Mouse (Mus musculus) gonadal fat pad, adult 2 months (tissue): Measurements from ENCODE around the gene Atp1a4. TPM values are rescaled to one million over a fixed set of nuclear protein-coding genes. Genes with fewer than 3 reads are reported as not detected.
"Not testable (repeated sequence)": the region's sequence is repeated elsewhere in the genome, so short reads cannot be mapped to it uniquely, and the experiment has no call there.

ENCODE experiments used
- DNase-seq: peaks from one replicate; pipeline ENCODE4 v3.0.0-alpha.2; 2012; ENCODE audit warnings: low read depth
- polyA plus RNA-seq: library from polyadenylated mRNA; depleted of rRNA; stranded (reverse); fragments of >200 nt; gene quantifications from 2 replicates; pipeline ENCODE4 v1.2.3, GENCODE M21; 2012

Gene Atp1a4
- polyA plus RNA-seq, 1 experiment = 4.3 TPM

- peak; percentile 44 for DNase-seq
Measured at GRCm38 (mm10) chr1:172281522-172282254, 23.5 kb upstream of the Atp1a4 start.

GRCm38 (mm10) chr1:172279768-172280509 lies 21.7 kb upstream of the Atp1a4 start:
- DNase-seq = no peak

GRCm38 (mm10) chr1:172278328-172278727 lies 20.1 kb upstream of the Atp1a4 start:
- DNase-seq = no peak

- no peak for DNase-seq
Measured at GRCm38 (mm10) chr1:172277172-172277571, 19.0 kb upstream of the Atp1a4 start.

GRCm38 (mm10) chr1:172274547-172274946 lies 16.3 kb upstream of the Atp1a4 start:
- no peak for DNase-seq

- peak; percentile 12 for DNase-seq
Measured at GRCm38 (mm10) chr1:172274116-172274515, 15.9 kb upstream of the Atp1a4 start.

GRCm38 (mm10) chr1:172273386-172273785 lies 15.2 kb upstream of the Atp1a4 start:
- DNase-seq = no peak

- DNase-seq = no peak
Measured at GRCm38 (mm10) chr1:172271765-172272164, 13.6 kb upstream of the Atp1a4 start.

GRCm38 (mm10) chr1:172271208-172271607 lies 13.0 kb upstream of the Atp1a4 start:
- DNase-seq = no peak

- DNase-seq = no peak
Measured at GRCm38 (mm10) chr1:172261477-172262078, 3.4 kb upstream of the Atp1a4 start, which contains the start of gene Igsf8. Gene Igsf8 (plus strand): TSS chr1:172261641.

GRCm38 (mm10) chr1:172247679-172248078 lies 10.5 kb downstream of the Atp1a4 start:
- DNase-seq = no peak

GRCm38 (mm10) chr1:172247216-172247615 lies 11.0 kb downstream of the Atp1a4 start:
- no peak for DNase-seq

- DNase-seq = not testable (repeated sequence)
Measured at GRCm38 (mm10) chr1:172244645-172245044, 13.6 kb downstream of the Atp1a4 start.

- DNase-seq = no peak
Measured at GRCm38 (mm10) chr1:172243547-172244205, 14.5 kb downstream of the Atp1a4 start.

- no peak for DNase-seq
Measured at GRCm38 (mm10) chr1:172242401-172242800, 15.8 kb downstream of the Atp1a4 start.

GRCm38 (mm10) chr1:172240945-172241708 lies 17.1 kb downstream of the Atp1a4 start:
- no peak for DNase-seq

GRCm38 (mm10) chr1:172229215-172229614 lies 29.0 kb downstream of the Atp1a4 start:
- no peak for DNase-seq

- no peak for DNase-seq
Measured at GRCm38 (mm10) chr1:172228209-172228608, 30.0 kb downstream of the Atp1a4 start.

- no peak for DNase-seq
Measured at GRCm38 (mm10) chr1:172221297-172222063, 36.7 kb downstream of the Atp1a4 start.

- no peak for DNase-seq
Measured at GRCm38 (mm10) chr1:172220414-172220813, 37.8 kb downstream of the Atp1a4 start.
